Mouse (Mus musculus) cerebellum, postnatal 14 days (tissue): Measurements from ENCODE around the gene Fndc5.
A peak's percentile ranks its signal among the peaks of the same experiment; 100 is the strongest.

Experiments
- DNase-seq, 2 experiments: peaks; one replicate each; pipeline ENCODE4 v3.0.0; 2021; ENCODE audit warnings: mixed read lengths in 2 of 2

Gene Fndc5

DNA sequence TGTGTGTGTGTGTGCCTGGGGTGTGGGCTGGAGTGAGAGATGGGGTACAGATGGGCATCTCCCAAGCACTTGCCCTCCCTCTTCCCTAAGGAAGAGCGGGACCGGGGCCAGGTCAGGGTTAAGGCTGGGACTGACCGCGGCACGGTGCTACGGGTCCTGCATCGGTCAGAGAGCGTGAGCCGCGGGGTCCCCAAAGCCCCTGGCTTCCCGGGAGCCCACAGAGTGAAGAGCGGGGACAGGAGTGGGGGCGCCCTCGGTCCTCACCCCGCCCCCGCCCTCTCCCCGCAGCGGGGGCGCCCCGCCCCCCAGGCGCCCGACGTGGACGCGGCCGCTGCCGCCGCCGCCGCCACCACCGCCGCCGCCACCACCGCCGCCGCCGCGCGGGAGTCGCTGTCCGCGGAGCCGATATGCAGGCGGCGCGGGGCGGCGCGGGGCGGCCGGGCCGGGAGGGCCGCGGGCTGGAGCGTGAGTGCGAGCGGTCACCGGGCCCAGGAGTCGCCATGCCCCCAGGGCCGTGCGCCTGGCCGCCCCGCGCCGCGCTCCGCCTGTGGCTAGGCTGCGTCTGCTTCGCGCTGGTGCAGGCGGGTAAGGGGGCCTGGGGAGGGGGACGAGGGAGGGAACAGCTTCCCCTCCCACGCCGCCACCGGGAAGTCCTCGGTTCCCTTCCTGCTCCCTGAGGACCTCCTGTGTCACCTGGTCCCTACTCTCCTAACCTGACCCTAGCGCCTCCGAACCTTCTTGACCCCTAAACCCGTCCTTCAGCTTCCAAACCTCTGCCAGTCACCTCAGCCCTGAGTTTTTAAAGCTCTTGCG is at the start of gene Fndc5:
Fndc5 (plus strand) TSS at position 421 of the 813 bp plus-strand sequence.
- peak; percentile 62 to 66 for DNase-seq

DNA sequence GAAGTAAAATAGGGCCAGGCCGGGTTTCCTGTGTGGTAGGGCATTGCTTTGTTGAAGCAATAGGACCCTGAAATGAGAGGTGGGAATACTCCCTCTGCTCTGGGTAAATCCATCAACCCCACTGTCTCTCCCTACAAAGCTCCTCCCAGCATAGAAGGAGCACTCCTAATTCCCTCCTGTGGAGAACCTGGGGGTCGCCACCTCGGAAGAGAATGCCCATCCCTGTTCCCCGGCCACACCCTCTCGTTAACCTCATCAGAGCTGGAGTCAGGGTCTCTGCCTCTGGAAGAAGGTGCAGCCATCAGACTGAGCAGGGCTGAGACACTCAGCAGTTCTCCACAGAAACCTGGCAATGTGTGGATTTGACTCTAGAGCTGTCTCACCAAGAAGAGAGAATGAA is 48.9 kb upstream of the Fndc5 start:
- no peak for DNase-seq

DNA sequence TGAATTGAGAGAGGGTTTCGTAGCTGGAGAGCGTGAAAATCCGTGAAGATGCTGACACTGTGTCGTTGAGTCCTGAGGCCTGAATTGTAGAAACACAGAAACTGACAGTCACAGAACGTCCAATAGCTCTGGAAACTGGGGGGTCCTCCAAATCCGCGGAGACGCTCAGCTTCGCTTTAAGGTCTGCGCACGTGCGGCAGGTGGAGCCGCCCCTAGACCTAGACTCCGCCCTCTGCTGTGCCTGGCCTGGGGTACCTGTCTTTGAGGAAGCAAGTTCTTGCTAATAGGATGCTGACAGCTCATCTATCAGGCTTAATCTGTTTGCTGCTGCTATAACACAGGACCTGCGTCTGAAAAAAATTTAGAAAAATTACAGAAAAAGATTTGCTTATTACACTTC is 41.5 kb upstream of the Fndc5 start:
- DNase-seq: peak in 1 of 2 experiments; percentile 35

DNA sequence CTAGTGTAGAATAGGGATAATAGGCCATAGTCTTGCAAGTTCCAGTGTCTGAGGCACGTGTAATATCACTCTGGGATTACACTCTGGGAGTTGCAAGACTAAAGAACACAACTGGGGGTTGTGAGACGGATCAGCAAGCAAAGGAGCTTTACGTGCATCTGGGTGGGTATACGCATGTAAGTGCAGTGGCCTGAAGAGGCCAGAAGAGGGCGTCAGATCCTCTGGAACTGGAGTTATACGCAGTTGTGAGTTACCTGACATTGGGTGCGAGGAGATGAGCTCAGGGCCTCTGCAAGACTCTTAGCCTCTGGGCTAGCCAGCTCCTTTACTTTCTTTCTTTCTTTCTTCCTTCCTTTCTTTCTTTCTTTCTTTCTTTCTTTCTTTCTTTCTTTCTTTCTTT is 39.8 kb upstream of the Fndc5 start:
- DNase-seq: no peak

DNA sequence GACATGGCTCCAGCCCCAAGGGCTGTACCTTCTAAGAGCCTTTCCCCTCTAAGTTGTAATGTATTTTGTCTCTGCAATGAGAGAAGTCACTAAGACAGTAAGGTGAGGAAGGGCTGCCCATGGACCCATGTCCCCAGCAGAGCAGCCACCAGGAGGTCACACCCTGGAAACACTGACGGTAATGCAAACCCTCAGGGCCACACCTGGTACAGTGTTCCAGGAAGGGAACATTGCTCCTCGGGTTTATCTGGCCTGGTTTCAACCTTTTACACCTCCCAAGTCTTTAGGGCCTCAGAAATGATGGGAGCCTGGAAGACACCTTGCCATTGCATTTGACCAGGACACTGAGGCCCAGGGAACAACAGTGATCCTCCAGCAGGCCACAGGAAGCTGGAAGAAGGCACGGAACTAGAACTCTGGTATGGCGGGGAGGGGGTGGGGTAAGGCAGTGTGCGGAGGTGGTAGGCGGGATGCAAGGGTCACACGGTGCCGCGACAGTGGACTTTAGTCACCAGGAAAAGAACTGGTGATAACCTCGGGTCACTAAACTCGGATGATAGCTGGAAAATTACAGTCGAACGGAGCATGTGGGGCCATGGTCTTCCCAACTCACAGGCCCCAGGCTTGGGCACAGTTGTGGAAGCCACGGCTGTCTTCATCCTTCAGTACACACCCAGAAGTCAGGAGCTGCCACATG is 34.5 kb upstream of the Fndc5 start:
- no peak for DNase-seq

DNA sequence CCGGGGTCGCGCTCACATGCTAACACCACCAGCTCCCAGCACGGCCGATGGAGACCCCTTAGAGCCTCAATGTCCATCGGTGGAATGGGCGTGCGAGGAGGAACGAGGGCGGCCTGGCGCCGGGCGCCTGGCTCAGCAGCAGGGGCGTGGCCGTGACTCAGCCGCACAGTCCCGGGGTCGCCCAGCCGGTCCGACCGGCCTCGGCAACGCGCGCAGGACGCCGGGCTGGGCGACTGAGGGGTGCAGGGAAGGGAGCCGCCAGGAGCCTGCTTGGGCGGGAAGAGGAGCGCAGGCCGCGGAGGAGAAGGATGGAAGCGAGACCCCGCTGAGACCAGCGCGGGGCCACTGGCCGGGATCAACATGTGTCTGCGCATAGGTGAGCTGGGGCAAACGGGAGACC is 31.4 kb upstream of the Fndc5 start, which contains the start of gene Tmem54:
Tmem54 (plus strand) TSS at position 193 of the 400 bp plus-strand sequence.
- DNase-seq: no peak

DNA sequence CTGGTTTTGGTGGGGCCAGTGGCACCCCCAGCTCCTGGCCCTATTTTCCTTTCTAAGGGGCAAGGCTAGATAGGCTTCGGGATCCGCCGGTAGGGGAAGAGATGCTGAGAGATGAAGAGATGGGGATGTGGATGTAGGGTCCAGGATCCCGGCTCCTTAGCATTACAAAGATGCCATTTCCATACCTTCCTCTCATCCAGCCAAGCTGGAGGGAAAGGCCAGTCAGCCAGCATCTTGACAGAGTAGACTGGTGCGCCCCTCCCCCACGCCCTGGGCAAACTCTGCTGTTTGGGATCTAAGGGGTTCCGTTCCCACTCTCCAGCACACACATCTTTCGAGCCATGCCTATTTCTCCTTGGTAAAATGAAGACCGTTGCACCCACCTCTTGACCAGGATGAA is 30.7 kb upstream of the Fndc5 start:
- DNase-seq: no peak

DNA sequence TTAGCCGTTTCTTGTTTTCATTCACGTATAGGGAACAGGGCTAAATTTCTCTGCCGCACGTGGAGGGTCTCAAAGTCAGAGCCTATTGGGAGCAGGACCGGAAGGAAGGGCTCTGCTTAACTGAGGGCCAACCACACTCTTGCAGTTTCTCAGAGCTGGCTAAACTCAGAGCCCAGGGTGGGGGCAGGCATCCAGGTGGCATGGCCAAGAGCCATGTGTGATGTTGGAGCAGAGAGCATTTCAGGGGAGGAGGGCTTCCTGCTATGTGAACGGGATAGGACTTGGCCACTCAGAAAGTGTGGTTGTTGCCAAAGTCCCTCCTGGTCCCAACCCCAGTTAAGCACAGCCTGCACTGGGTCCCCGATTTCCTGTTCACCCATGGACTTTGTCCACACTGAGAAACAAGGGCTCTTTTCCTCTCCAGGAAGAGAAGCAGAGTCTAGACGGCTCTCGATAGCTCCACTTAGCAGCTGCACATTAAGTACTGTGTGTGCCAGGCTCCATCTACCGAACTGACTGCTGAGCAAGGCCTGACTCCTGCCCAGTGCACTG is 29.4 kb upstream of the Fndc5 start:
- DNase-seq: peak in 1 of 2 experiments; percentile 59

DNA sequence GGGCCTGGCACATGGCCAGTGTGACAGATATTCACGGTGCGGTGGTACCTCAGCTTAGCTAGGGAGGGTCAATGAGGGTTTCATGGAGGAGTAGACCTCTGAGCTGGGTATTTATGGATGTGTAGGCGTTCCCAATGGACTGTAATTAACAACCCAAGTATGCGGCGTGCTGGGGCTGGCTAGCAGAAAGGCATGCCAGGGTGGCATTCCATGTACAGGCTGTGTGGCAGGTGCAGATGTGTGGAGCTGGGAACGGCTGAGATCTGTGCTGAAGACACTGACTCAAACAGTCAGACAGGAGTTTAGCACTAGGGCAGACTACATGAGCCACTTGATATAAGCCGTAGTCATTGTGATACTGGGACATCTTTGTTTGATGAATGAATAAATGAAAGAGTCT is 28.2 kb upstream of the Fndc5 start:
- DNase-seq: no peak

DNA sequence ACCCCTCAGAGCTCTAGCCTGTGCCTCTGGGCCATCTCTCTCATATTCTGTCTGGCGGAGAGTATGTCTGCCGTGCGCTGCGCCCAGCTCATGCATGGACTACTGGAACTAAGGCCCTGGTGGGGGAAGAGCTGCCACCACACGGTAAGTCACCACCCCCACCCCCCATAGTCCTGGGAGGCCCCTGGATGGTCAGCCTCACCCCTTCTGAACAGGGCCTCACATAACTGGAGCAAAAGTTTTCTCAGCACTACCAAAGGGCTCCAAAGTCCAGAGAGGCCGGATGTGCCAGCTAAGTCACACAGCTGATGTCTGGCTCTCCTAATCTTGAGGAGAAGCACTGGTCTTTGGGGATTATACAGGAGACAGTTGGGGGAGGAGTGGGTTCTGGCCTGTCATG is 26.0 kb upstream of the Fndc5 start:
- no peak for DNase-seq

DNA sequence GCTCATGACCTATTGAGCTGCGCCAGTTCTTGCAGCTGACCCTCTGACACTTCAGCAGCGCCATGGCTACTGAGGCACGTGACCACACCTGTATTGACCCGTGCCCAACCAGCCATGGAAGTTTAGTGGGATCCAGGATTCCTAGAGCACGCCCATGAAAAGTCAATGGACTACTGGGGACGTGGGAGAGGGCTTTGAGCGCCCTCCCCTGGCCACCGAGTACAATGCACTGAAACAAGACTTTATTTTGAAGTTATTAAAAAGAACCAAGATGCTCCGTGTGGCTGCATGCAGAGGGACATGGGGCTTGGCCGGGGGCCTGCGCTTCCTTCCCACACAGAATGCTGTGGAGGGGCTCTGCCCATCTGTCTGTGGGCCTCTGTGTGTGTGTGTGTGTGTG is 25.4 kb upstream of the Fndc5 start:
- DNase-seq: peak in 1 of 2 experiments; percentile 59

DNA sequence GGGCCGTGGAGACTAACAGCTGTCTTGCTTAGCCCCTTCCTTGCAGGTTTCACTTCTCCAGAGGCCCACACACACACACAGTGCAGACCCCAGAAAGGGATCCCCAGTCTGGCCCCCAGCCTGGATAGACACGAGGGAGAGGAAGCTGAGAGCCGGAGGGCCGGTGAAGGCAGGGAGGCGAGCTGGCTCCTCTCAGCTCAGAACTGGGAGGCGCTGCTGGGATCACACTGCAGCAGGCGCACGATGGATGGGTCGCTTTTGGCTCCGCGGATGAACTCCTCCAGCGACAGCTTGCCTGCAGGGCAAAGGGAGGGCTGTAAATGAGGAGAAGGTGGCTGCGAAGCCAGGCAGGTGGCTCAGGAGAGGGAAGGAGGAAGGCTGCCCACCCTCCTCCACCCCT is 24.6 kb upstream of the Fndc5 start:
- peak in 1 of 2 experiments; percentile 60 for DNase-seq

DNA sequence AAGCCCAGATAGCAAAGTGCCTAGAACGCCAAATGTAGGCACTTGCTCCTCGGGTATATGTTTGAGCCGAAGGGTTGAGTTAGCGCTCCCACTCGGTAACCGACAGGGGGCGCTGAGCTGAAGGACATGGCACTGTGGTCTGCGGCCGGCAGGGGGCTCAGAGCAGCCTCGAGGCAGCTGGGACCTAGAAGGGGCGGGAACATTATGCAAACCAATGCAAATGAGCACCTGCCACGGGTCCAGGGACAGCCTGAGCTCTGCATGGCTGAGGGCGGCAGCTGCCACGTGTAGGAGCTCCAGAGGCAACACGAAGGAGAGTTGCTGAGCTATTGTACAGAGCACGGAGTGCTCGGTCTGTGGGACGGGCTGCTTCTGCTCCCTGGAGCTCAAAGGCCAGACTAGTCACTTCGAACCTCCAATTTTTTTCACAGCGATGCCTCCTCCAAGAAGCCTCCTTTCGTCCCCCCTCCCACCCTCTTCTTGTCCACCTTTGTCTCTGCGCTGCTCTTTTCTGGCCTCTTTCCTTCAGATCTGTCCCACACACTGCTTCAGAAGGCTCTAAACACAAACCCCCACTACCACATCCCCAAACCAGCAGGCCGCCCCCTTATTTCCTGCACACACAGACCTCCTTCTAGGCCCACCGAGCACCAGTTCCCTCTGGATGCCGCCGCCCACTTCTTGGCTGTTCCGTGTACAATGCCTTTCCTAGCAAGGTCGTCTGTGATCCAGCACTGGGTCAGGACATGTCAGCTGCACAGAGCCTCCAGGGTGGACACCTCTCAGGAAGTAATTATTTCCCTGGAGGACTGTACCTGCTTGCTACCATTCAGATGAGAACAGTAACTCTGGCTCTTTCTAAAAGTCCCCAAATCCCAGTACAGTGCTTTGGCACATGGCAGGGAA is 23.5 kb upstream of the Fndc5 start:
- DNase-seq: peak; percentile 94 to 99

DNA sequence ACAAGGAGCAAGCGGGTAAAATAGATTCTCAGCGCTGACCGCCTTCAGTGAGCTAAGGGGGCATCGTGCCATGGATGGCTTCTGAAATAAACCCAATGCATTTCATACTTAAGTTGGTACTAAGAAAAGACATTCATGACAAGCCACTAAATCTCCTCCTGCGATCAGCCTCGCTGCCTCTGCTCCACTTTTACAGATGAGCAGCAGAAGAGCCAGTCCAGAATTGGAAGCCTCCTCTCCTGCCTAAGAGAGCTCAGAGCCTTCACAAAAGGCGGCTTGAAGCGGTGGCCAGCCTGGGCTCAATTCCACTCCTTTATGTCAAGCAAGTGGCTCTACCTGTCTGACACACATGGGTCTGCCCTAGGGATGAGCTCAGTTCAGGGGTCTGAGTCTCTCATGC is 20.1 kb upstream of the Fndc5 start:
- DNase-seq: no peak

DNA sequence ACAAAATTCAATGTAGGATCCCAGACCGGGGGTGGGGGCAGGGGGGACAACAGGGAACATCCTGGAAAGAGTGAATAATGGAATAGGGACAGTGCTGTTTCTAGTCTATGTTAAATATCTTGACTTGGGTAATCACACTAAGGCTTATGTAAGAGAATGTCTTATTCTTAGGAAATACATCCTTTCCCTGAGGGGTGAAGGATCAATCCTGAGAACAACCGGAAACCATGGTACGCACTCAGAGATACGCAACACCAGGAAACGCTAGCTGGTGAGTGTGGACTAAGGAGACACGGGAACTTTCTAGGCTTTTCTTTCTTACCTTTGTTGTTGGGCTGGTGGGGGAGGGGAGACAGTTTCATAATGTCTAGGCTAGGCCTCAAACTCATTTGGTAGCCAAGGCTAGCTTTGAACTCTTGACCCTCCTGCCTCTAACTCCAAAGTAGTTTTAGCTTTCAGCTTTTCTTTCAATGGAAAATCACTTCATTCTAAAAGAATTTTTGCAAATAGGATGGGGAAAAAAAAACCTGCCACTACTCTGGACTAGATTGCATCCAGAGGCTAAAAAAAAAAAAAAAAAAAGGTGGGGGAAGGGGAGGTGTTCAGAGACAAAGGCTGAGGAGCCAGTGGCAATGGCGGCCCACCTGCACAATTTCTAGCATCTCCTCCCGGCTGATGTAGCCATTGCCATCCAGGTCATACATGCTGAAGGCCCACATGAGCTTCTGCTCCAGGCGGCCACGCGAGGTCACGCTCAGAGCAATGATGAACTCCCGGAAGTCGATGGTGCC is 18.9 kb upstream of the Fndc5 start:
- DNase-seq: no peak

DNA sequence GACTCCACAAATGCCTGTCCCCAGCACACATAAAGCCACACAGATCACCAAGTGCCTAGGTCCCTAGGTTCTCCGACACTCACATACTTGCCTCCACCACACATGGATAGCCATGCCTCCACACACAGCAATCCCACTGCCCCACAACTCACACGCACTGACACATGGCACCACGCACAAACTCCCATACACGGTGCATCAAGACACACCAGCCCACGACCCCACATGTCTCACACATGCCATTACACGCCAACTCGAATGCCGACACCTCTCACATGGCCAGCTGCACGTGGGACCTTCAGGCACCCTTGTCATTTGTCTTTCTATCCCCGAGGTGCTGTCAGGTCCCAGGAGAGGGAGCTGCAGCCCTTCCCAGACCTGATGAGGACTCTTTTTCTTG is 17.1 kb upstream of the Fndc5 start:
- DNase-seq: no peak

DNA sequence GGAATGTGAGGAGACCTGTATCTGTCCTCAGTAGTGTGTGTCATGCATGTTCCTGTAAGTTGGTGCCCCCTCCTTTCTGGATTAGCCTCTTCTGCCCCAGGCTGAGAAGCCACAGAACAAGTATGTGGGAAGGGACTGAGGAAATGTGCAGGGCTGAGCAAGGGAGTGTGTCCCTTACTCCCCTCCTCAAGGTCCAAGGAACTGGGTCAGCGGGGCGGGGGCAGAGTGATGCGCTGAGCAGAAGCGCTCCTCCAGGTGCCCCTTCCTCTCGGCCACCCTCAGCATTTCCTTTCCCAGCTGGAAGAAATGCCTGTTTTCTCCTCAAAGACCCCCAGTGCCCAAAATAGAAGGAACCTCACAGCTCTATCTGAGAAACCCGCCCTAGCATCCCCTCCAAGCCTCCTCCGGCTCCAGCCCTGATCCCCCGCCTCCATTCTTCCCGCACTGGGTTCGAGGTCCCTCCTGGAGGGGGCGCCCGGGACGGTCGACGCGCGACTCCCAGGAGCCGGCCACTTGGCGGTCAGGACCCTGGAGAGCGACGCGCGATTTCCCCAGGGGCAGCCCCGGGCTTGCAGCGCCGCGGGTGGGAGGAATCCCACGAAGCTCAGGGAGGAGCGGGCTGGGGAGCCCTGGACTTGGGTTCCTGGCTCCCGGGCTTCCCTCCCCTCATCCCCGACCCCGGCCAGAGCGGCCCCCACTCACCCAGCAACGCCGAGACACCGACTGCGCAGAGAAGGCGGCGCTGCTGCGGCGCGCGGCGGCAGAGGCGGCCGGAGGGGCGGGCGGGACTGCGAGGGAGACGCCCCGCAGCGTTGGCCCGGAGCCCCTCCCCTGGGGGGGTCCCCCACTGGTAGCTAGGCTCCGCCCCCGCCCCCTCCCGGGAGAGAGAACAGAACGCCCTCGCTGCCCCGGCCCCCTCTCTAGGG is 16.0 kb upstream of the Fndc5 start:
- DNase-seq: peak; percentile 61 to 67

DNA sequence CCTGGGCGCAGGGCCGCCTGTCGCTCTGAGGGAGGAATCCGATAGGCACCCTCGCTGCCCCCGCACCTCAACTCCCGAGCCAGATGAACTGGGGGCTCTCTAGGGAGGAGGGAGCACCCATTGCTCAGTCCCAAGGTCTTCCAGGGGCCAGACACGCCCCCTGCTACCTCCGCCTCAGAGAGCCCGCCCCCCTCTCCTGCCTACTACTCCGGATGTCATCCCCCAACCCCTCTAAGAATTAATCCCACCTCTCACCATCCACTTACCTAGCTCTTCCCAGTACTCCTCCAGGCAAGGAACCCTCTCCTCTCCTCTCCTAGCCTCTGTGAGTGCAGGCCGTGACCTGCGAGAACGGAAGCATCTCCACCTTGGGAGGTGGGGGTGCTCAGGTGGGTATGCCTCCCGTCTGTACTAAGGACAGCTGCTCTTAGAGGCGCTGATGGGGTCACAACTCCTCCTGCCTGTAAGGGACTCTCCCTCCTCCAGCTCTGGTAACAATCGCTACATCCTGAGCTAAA is 15.2 kb upstream of the Fndc5 start, which contains the start of gene Hpca:
Hpca (minus strand) TSS at position 468 of the 518 bp plus-strand sequence.
- peak in 1 of 2 experiments; percentile 33 for DNase-seq

DNA sequence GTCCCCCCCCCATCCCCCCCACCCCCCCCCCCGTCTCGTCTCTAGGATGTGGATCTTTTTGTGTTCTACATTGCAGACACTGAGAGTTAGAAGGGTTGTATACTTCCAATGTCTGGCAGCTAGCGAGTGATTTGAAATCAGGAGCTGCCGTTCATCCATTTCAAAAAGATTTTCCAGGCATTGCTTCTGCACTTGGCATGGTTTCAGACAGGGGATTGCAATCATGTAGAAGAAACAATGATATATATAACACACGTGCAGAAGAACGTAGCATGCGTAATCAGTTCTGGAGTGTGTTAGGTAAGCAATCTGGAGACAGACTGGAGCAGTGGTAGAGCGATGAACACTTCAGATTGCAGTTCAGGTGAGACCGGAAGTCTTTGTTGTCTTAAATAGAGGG is 14.7 kb upstream of the Fndc5 start:
- DNase-seq: no peak

DNA sequence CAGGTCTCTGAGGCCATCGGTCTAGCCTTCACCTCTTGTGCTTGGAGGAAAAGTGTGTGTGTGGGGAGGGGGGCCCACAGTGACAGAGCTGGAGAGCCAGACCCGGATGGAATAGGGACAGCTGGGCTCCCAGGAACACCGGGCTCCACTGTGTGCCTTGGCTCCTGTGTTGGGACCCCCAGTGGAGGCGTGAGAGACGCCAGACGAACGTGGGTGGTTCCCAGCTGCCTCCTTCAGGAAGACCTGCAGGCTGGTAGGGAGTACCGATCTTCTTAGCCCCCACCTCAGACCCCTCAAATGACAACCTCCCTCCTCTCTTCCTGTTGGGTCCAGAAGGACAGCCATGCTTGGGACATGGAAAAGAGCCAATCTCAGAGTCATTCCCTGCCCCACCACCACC is 14.1 kb upstream of the Fndc5 start:
- no peak for DNase-seq
